Mouse (Mus musculus) stomach, postnatal 0 days (tissue): ENCODE data around the gene Crk. TPM values are rescaled to one million over a fixed set of nuclear protein-coding genes. Genes with fewer than 3 reads are reported as not detected.

ENCODE experiments used
- ATAC-seq: fragments of 200-750 bp; cut with Nextera tagmentation; 2 replicates; pipeline ENCODE4 v1.8.0; 2017; ENCODE audit not compliant: low FRiP score, low TSS enrichment
- DNase-seq: peaks from one replicate; pipeline ENCODE4 v3.0.0-alpha.2; 2016; ENCODE audit warnings: low spot score
- H3K27ac ChIP-seq: fragments of 300-500 bp; sonication (generic); replicated peaks from 2 replicates; pipeline ENCODE4 v1.5.1; 2014; ENCODE audit warnings: mild to moderate bottlenecking, control low read depth
- H3K27me3 ChIP-seq: fragments of 300-500 bp; sonication (generic); 2 replicates; pipeline ENCODE4 v1.6.1; 2014; ENCODE audit warnings: low read length; ENCODE audit not compliant: control insufficient read depth, insufficient read depth
- H3K36me3 ChIP-seq: fragments of 300-500 bp; sonication (generic); 2 replicates; pipeline ENCODE4 v1.6.1; 2014; ENCODE audit warnings: low read length, mixed read lengths; ENCODE audit not compliant: control insufficient read depth, insufficient read depth
- H3K4me1 ChIP-seq: fragments of 300-500 bp; sonication (generic); replicated peaks from 2 replicates; pipeline ENCODE4 v1.6.1; 2014; ENCODE audit warnings: antibody characterized with exemption; ENCODE audit not compliant: control insufficient read depth, insufficient read depth
- H3K4me2 ChIP-seq: fragments of 300-500 bp; sonication (generic); replicated peaks from 2 replicates; pipeline ENCODE4 v1.6.1; 2014; ENCODE audit warnings: low read depth, mild to moderate bottlenecking, control low read depth, moderate library complexity
- H3K4me3 ChIP-seq: fragments of 300-500 bp; sonication (generic); 2 replicates; pipeline ENCODE4 v1.5.1; 2014; ENCODE audit warnings: low read depth, low read length, control low read depth
- H3K9ac ChIP-seq: fragments of 300-500 bp; sonication (generic); 2 replicates; pipeline ENCODE4 v1.6.1; 2014; ENCODE audit warnings: mild to moderate bottlenecking, low read length, control low read depth, mixed read lengths
- H3K9me3 ChIP-seq: fragments of 300-500 bp; sonication (generic); 2 replicates; pipeline ENCODE4 v1.6.1; 2016; ENCODE audit warnings: low read length; ENCODE audit not compliant: control insufficient read depth
- CTCF ChIP-seq: IDR thresholded peaks from 2 replicates; pipeline ENCODE4 v1.5.1; 2016; ENCODE audit warnings: antibody characterized with exemption, low read depth, mild to moderate bottlenecking, moderate library complexity
- EP300 ChIP-seq: optimal IDR thresholded peaks from 2 replicates; pipeline ENCODE3; 2016; ENCODE audit warnings: antibody characterized with exemption
- WGBS: fragments of 180-500 bp; shearing (Covaris S2); extraction: QIAGEN DNeasy Blood & Tissue Kit; methylation state at CpG from one replicate; pipeline ENCODE4 v1.1.7; 2014; 5-methylcytosine and 5-hydroxymethylcytosine counted together
- polyA plus RNA-seq: library from polyadenylated mRNA; unstranded; fragments of >200 nt; fragmentation: Nextera tagmentation; extraction: Ambion mirVana; gene quantifications from 2 replicates; pipeline ENCODE4 v1.2.1, GENCODE M21; 2015

Crk gene
- polyA plus RNA-seq, 1 experiment from 2014 or later = 68.8 TPM

- Histone ChIP-seq H3K9me3 (no peaks in the 10 kb centered on the region), H3K4me3 (no peak overlapping the region), H3K9ac (no peak overlapping the region), H3K4me2 (no peak overlapping the region), H3K36me3 (0 out of 2 replicates have a peak, but pooled peaks cover 3% of the 10 kb centered on the region), H3K27me3 (no peaks in the 10 kb centered on the region), H3K27ac (no peak overlapping the region), H3K4me1 (no peaks in the 10 kb centered on the region)
- 48% methylated on average over 1 of the region's 1 CpGs for WGBS
- no peak for DNase-seq
- ATAC-seq = no peak
- TF ChIP-seq CTCF = peak; percentile 23
- no peak for TF ChIP-seq EP300
These were observed 71.5 kb downstream of the Crk start for GRCm38 (mm10) chr11:75750537-75750936.

- no peak for DNase-seq
- TF ChIP-seq CTCF (peak; percentile 62), EP300 (no peak)
- ATAC-seq = no peak
These were observed 72.0 kb downstream of the Crk start for GRCm38 (mm10) chr11:75751082-75751481.

More at GRCm38 (mm10) chr11:75751082-75751481, 72.0 kb downstream of the Crk start:
- H3K4me2 ChIP-seq = no peak overlapping the region
- H3K27ac ChIP-seq = no peak overlapping the region
- no peaks in the 10 kb centered on the region for H3K4me1 ChIP-seq
- peaks cover 5% of the 10 kb centered on the region; the same call in 1 of the 2 replicates for H3K36me3 ChIP-seq
- no peaks in the 10 kb centered on the region for H3K9me3 ChIP-seq
- no peaks in the 10 kb centered on the region for H3K27me3 ChIP-seq
- H3K9ac ChIP-seq = no peak overlapping the region
- no peak overlapping the region for H3K4me3 ChIP-seq
- WGBS = 64% methylated on average over 4 of the region's 4 CpGs

Other genes starting within 250 kb of the Crk start
- 17.8 and 19.7 TPM in 2 replicates for gene Serpinf2, start 239.7 kb upstream of the Crk start, polyA plus RNA-seq
- gene Wdr81, start 224.5 kb upstream of the Crk start, polyA plus RNA-seq = 2.6 and 2.7 TPM in 2 replicates
- 16.0 and 17.2 TPM in 2 replicates for gene Tlcd2, start 217.5 kb upstream of the Crk start, polyA plus RNA-seq
- 15.8 and 16.0 TPM in 2 replicates for gene Prpf8, start 192.4 kb upstream of the Crk start, polyA plus RNA-seq
- 2.7 and 3.5 TPM in 2 replicates for gene Rilp, start 169.2 kb upstream of the Crk start, polyA plus RNA-seq
- 2.8 and 2.9 TPM in 2 replicates for gene Scarf1, start 165.7 kb upstream of the Crk start, polyA plus RNA-seq
- gene Slc43a2, start 147.6 kb upstream of the Crk start, polyA plus RNA-seq = 5.7 and 6.4 TPM in 2 replicates
- gene Pitpna, start 91.2 kb upstream of the Crk start, polyA plus RNA-seq = 79.3 and 84.3 TPM in 2 replicates
- 19.0 and 22.4 TPM in 2 replicates for gene Inpp5k, start 48.3 kb upstream of the Crk start, polyA plus RNA-seq
- gene Myo1c, start 28.8 kb upstream of the Crk start, polyA plus RNA-seq = 41.8 and 41.9 TPM in 2 replicates
- gene Ywhae, start 53.6 kb downstream of the Crk start, polyA plus RNA-seq = 401 and 416 TPM in 2 replicates
- 0.65 and 0.75 TPM in 2 replicates for gene Doc2b, start 116.8 kb downstream of the Crk start, polyA plus RNA-seq